Comparison of ENCODE assay signal across 9 mouse cellular contexts in genomic region chr1:91574208-91574607, GRCm38 (mm10). TPM values are rescaled to one million over a fixed set of nuclear protein-coding genes. Genes with fewer than 3 reads are reported as not detected.
DNase-seq lines count a peak whose midpoint lies in the region; ATAC-seq and TF ChIP-seq lines count a peak whose summit lies in the region.
"Had no signal": no experiment of that assay in that cellular context is flagged by ENCODE, and none has a peak within 500 bp of the region (broad histone marks: within the 10 kb centered on the region; RNA-seq: fewer than 3 reads in every experiment).

No protein-coding gene starts in this region.

- H3K27me3 ChIP-seq in liver, adult 2 months (ENCODE audit: control insufficient read depth, insufficient read depth, low read length): no peaks in the 10 kb centered on the region
- no peaks in the 10 kb centered on the region for H3K27me3 ChIP-seq in liver, embryonic 12.5 days (replicated peaks)
- H3K27me3 ChIP-seq in liver, postnatal 0 days (ENCODE audit: insufficient read depth, low read length): 0 out of 2 replicates have a peak, but pooled peaks cover 3% of the 10 kb centered on the region

- H3K4me1 ChIP-seq in liver, adult 2 months (ENCODE audit: control insufficient read depth, insufficient read depth, low read length): no peaks in the 10 kb centered on the region
- peaks cover 5% of the 10 kb centered on the region; the same call in 1 of the 2 replicates for H3K4me1 ChIP-seq in liver, embryonic 12.5 days
- no peaks in the 10 kb centered on the region; the same call in 1 of the 2 replicates for H3K4me1 ChIP-seq in liver, postnatal 0 days (ENCODE audit: insufficient read depth)

- no peak for ATAC-seq in liver, embryonic 12.5 days
- ATAC-seq in liver, postnatal 0 days: no peak
- ATAC-seq in granulocyte monocyte progenitor cell, adult 5-6 weeks (replicated peaks; ENCODE audit: poor library complexity, severe bottlenecking): no peak

- peak; percentile 53 for TF ChIP-seq CTCF in liver, adult 2 months (IDR thresholded peaks at IDR 0.05; ENCODE audit: low read depth, low read length)
- TF ChIP-seq CTCF in liver, postnatal 0 days (IDR thresholded peaks at IDR 0.05; ENCODE audit: low read depth): peak; percentile 68

- no peak overlapping the region for H3K27ac ChIP-seq in liver, adult 2 months (replicated peaks; ENCODE audit: insufficient read depth, low read depth, low read length)
- no peak overlapping the region for H3K27ac ChIP-seq in liver, embryonic 12.5 days
- H3K27ac ChIP-seq in liver, postnatal 0 days (ENCODE audit: low read depth): no peak overlapping the region
- H3K27ac ChIP-seq: heart, embryonic 13.5 days had no signal

- H3K9ac ChIP-seq in liver, adult 2 months (ENCODE audit: low read depth, low read length): no peak overlapping the region
- no peak overlapping the region for H3K9ac ChIP-seq in liver, embryonic 12.5 days
- no peak overlapping the region for H3K9ac ChIP-seq in liver, postnatal 0 days (replicated peaks)
- H3K9ac ChIP-seq: heart, embryonic 13.5 days had no signal

- no peaks in the 10 kb centered on the region for H3K79me2 ChIP-seq in liver, adult 2 months (ENCODE audit: control insufficient read depth, insufficient read depth, low read length)

- H3K36me3 ChIP-seq in liver, adult 2 months (ENCODE audit: control insufficient read depth, insufficient read depth, low read length): no peaks in the 10 kb centered on the region
- H3K36me3 ChIP-seq in liver, embryonic 12.5 days: no peaks in the 10 kb centered on the region
- H3K36me3 ChIP-seq in liver, postnatal 0 days (replicated peaks; ENCODE audit: insufficient read depth, low read length): no peaks in the 10 kb centered on the region
- H3K36me3 ChIP-seq: heart, embryonic 13.5 days had no signal

- 68% methylated on average over 3 of the region's 3 CpGs for WGBS in liver, adult 2 months
- 62% methylated on average over 3 of the region's 3 CpGs for WGBS in liver, embryonic 12.5 days (ENCODE audit: insufficient replicate concordance)
- WGBS in liver, postnatal 0 days (ENCODE audit: insufficient replicate concordance): 57% methylated on average over 3 of the region's 3 CpGs

- H3K4me2 ChIP-seq in liver, embryonic 12.5 days: no peak overlapping the region
- no peak overlapping the region for H3K4me2 ChIP-seq in liver, postnatal 0 days (ENCODE audit: low read depth, low read length)
- H3K4me2 ChIP-seq: heart, embryonic 13.5 days had no signal

- DNase-seq in liver, adult 2 months (ENCODE audit: extremely low read depth, low read depth, low spot score): peak; percentile 21
- DNase-seq in adipocyte (ENCODE audit: low spot score): peak; percentile 73
- peak; percentile 67 for DNase-seq in embryo, embryonic 10 days (ENCODE audit: low spot score)
- peak; percentile 9 for DNase-seq in induced T-regulatory cell, adult 2 months (ENCODE audit: low read depth)
- DNase-seq in liver, postnatal 0 days: peak; percentile 32
- peak; percentile 29 to 44 for DNase-seq in right cerebral cortex, postnatal 36 days (ENCODE audit: low spot score in 2 of 2)

- TF ChIP-seq POLR2A in liver, adult 2 months (IDR thresholded peaks at IDR 0.05; ENCODE audit: extremely low read depth, insufficient read depth, low read length): no peak

- TF ChIP-seq EP300 in liver, postnatal 0 days (IDR thresholded peaks at IDR 0.05; ENCODE audit: low read depth): no peak

- H3K9me3 ChIP-seq in liver, embryonic 12.5 days (replicated peaks): no peaks in the 10 kb centered on the region
- no peaks in the 10 kb centered on the region for H3K9me3 ChIP-seq in liver, postnatal 0 days (ENCODE audit: low read length)
- H3K9me3 ChIP-seq: heart, embryonic 13.5 days had no signal

- no peak overlapping the region for H3K4me3 ChIP-seq in liver, adult 2 months (ENCODE audit: insufficient read depth, low read depth, low read length)
- no peak overlapping the region for H3K4me3 ChIP-seq in liver, embryonic 12.5 days
- H3K4me3 ChIP-seq in liver, postnatal 0 days (ENCODE audit: low read depth, low read length): no peak overlapping the region
- H3K4me3 ChIP-seq: heart, embryonic 13.5 days had no signal

RNA-seq across cellular contexts. Expression of gene Asb1, which starts 33.9 kb away (rescaled TPM):
- total RNA-seq in liver, adult 2 months (2014; rRNA removed): 3.5 and 4.4 TPM in 2 replicates
- polyA plus RNA-seq in liver, adult 2 months (2012; rRNA removed): 3.5 and 4.6 TPM in 2 replicates
- polyA plus RNA-seq in liver, embryonic 12.5 days (2016; fragmentation: Nextera tagmentation; extraction: Ambion mirVana): 20.2 and 20.9 TPM in 2 replicates
- 4.6 and 4.8 TPM in 2 replicates for polyA plus RNA-seq in liver, postnatal 0 days (2015; fragmentation: Nextera tagmentation; extraction: Ambion mirVana)
- 4.2 and 8.1 TPM in 2 replicates for total RNA-seq in granulocyte monocyte progenitor cell, adult 5-6 weeks (2014; fragmentation: Nextera tagmentation)
- total RNA-seq in granulocyte monocyte progenitor cell, adult 5-6 weeks (2017): 7.9 and 12.2 TPM in 2 replicates

Comparison
In these comparisons a context has a peak if more than half of its experiments do, and no peak if none do; other contexts are left out.
1. DNase-seq: peak in every context shown above with its lines; median percentile 73 in adipocyte; 67 in embryo, embryonic 10 days; 36 in right cerebral cortex, postnatal 36 days; 32 in liver, postnatal 0 days; 21 in liver, adult 2 months; 9 in induced T-regulatory cell, adult 2 months.